Mouse (Mus musculus) kidney, adult 2 months (tissue): ENCODE data around the gene Snx5. TPM values are rescaled to one million over a fixed set of nuclear protein-coding genes. Genes with fewer than 3 reads are reported as not detected.
A peak's percentile ranks its signal among the peaks of the same experiment; 100 is the strongest.

Source experiments
- DNase-seq: peaks from one replicate; pipeline ENCODE4 v3.0.0; 2021
- H3K27ac ChIP-seq: fragments of 200-500 bp; 2 replicates; pipeline ENCODE4 v1.5.1; 2012; ENCODE audit warnings: low read depth, low read length, control low read depth, inconsistent platforms; ENCODE audit not compliant: insufficient read depth
- H3K27me3 ChIP-seq: fragments of 200-500 bp; replicated peaks from 2 replicates; pipeline ENCODE4 v1.6.1; 2012; ENCODE audit warnings: mild to moderate bottlenecking, moderate library complexity, low read length, inconsistent platforms; ENCODE audit not compliant: control insufficient read depth, insufficient read depth
- H3K36me3 ChIP-seq: fragments of 200-500 bp; 2 replicates; pipeline ENCODE4 v1.6.1; 2012; ENCODE audit warnings: mild to moderate bottlenecking, moderate library complexity, low read length, inconsistent platforms; ENCODE audit not compliant: control insufficient read depth, insufficient read depth
- H3K4me1 ChIP-seq: fragments of 200-500 bp; 2 replicates; pipeline ENCODE4 v1.6.1; 2011; ENCODE audit warnings: low read length; ENCODE audit not compliant: control insufficient read depth, insufficient read depth
- H3K4me3 ChIP-seq: fragments of 200-500 bp; 2 replicates; pipeline ENCODE4 v1.5.1; 2011; ENCODE audit warnings: mild to moderate bottlenecking, low read depth, low read length, control low read depth; ENCODE audit not compliant: insufficient read depth
- CTCF ChIP-seq: fragments of 200-500 bp; conservative IDR thresholded peaks from 2 replicates; pipeline ENCODE4 v1.5.1; 2011; ENCODE audit warnings: low read depth, mild to moderate bottlenecking, control low read depth, low read length, moderate library complexity, mixed read lengths; ENCODE audit not compliant: insufficient read depth, insufficient read length
- POLR2A ChIP-seq: fragments of 200-500 bp; IDR thresholded peaks from one replicate; pipeline ENCODE4 v1.6.1; 2011; ENCODE audit warnings: low read depth, low read length, control low read depth
- whole genome bisulfite sequencing: fragments of 180-500 bp; shearing (Covaris S2); methylation state at CpG from one replicate; pipeline ENCODE4 v1.1.7; 2018; 5-methylcytosine and 5-hydroxymethylcytosine counted together
- polyA plus RNA-seq: library from polyadenylated mRNA; depleted of rRNA; stranded (reverse); fragments of >200 nt; gene quantifications from 2 replicates; pipeline ENCODE4 v1.2.3, GENCODE M21; 2012; rRNA removed

The Snx5 gene
- polyA plus RNA-seq = 40.9 and 47.2 TPM in 2 replicates

GRCm38 (mm10) chr2:144270507-144271420 lies at the start of gene Snx5, which contains the start of gene Mgme1:
Gene Snx5 (minus strand): TSS chr2:144270906.
Gene Mgme1 (plus strand): TSS chr2:144270663.
- peak within 1 kb of the TSS; percentile 95 for H3K4me3 ChIP-seq
- H3K27me3 ChIP-seq = no peaks in the 10 kb centered on the region
- WGBS = under 1% methylated on average over 91 of the region's 93 CpGs
- H3K36me3 ChIP-seq = no peaks in the 10 kb centered on the region; the same call in 1 of the 2 replicates
- no peak for TF ChIP-seq CTCF
- TF ChIP-seq POLR2A = no peak
- peak within 1 kb of the TSS; percentile 89 for H3K27ac ChIP-seq
- DNase-seq = peak; percentile 96
- peaks cover 6% of the 10 kb centered on the region; the same call in 1 of the 2 replicates for H3K4me1 ChIP-seq

- no peaks in the 10 kb centered on the region for H3K36me3 ChIP-seq
- WGBS = 72% methylated on average over 2 of the region's 2 CpGs
These were observed 40.7 kb upstream of the Snx5 start for GRCm38 (mm10) chr2:144311372-144311771.

GRCm38 (mm10) chr2:144310273-144310672 lies 39.6 kb upstream of the Snx5 start:
- DNase-seq = no peak
- WGBS = 72% methylated on average over 5 of the region's 5 CpGs
- no peaks in the 10 kb centered on the region for H3K27me3 ChIP-seq
- H3K27ac ChIP-seq = no peak overlapping the region
- H3K36me3 ChIP-seq = no peaks in the 10 kb centered on the region
- no peaks in the 10 kb centered on the region; the same call in 1 of the 2 replicates for H3K4me1 ChIP-seq
- no peak for TF ChIP-seq POLR2A
- no peak for TF ChIP-seq CTCF
- H3K4me3 ChIP-seq = no peak overlapping the region

More at GRCm38 (mm10) chr2:144311372-144311771, 40.7 kb upstream of the Snx5 start:
- Histone ChIP-seq H3K4me3 (no peak overlapping the region), H3K27ac (no peak overlapping the region), H3K27me3 (no peaks in the 10 kb centered on the region), H3K4me1 (no peaks in the 10 kb centered on the region; the same call in 1 of the 2 replicates)
- TF ChIP-seq CTCF (no peak), POLR2A (no peak)
- DNase-seq = no peak

GRCm38 (mm10) chr2:144308561-144308960 lies 37.9 kb upstream of the Snx5 start:
- Histone ChIP-seq H3K4me3 (no peak overlapping the region), H3K36me3 (no peaks in the 10 kb centered on the region), H3K27me3 (no peaks in the 10 kb centered on the region), H3K27ac (peak overlapping the region; percentile 59; the same call in 1 of the 2 replicates), H3K4me1 (no peaks in the 10 kb centered on the region; the same call in 1 of the 2 replicates)
- DNase-seq = peak; percentile 94
- WGBS = 48% methylated on average over 8 of the region's 8 CpGs
- TF ChIP-seq CTCF (no peak), POLR2A (no peak)

GRCm38 (mm10) chr2:144305721-144306294 lies 35.1 kb upstream of the Snx5 start:
- Histone ChIP-seq H3K27me3 (no peaks in the 10 kb centered on the region), H3K4me1 (no peaks in the 10 kb centered on the region; the same call in 1 of the 2 replicates), H3K36me3 (no peaks in the 10 kb centered on the region), H3K27ac (no peak overlapping the region), H3K4me3 (no peak overlapping the region)
- DNase-seq = no peak
- 75% methylated on average over 18 of the region's 18 CpGs for WGBS
- peak; percentile 41; the same call in 1 of the 2 replicates for TF ChIP-seq CTCF
- no peak for TF ChIP-seq POLR2A

GRCm38 (mm10) chr2:144301101-144301500 lies 30.4 kb upstream of the Snx5 start:
- no peak overlapping the region for H3K27ac ChIP-seq
- 95% methylated on average over 11 of the region's 11 CpGs for WGBS
- no peak for TF ChIP-seq CTCF
- no peak for TF ChIP-seq POLR2A
- H3K4me1 ChIP-seq = no peaks in the 10 kb centered on the region
- no peaks in the 10 kb centered on the region for H3K27me3 ChIP-seq
- DNase-seq = no peak
- no peak overlapping the region for H3K4me3 ChIP-seq
- no peaks in the 10 kb centered on the region for H3K36me3 ChIP-seq
